Mouse (Mus musculus) liver, adult 2 months (tissue): Measurements from ENCODE around the gene Rpl41. TPM values are rescaled to one million over a fixed set of nuclear protein-coding genes. Genes with fewer than 3 reads are reported as not detected.

Source experiments
- DNase-seq: peaks from one replicate; pipeline ENCODE4 v3.0.0-alpha.2; 2011; ENCODE audit warnings: low read depth, low spot score; ENCODE audit errors: extremely low read depth
- H3K27ac ChIP-seq: fragments of 200-500 bp; replicated peaks from 2 replicates; pipeline ENCODE4 v1.5.1; 2012; ENCODE audit warnings: low read depth, mild to moderate bottlenecking, control low read depth, inconsistent platforms, low read length; ENCODE audit not compliant: insufficient read depth
- H3K27me3 ChIP-seq: fragments of 200-500 bp; 2 replicates; pipeline ENCODE4 v1.6.1; 2012; ENCODE audit warnings: mild to moderate bottlenecking, moderate library complexity, low read length, inconsistent platforms; ENCODE audit not compliant: control insufficient read depth, insufficient read depth
- H3K36me3 ChIP-seq: fragments of 200-500 bp; 2 replicates; pipeline ENCODE4 v1.6.1; 2012; ENCODE audit warnings: low read length, inconsistent platforms; ENCODE audit not compliant: control insufficient read depth, insufficient read depth
- H3K4me1 ChIP-seq: fragments of 200-500 bp; 2 replicates; pipeline ENCODE4 v1.6.1; 2011; ENCODE audit warnings: low read length; ENCODE audit not compliant: control insufficient read depth, insufficient read depth
- H3K4me3 ChIP-seq: fragments of 200-500 bp; 2 replicates; pipeline ENCODE4 v1.5.1; 2011; ENCODE audit warnings: low read depth, mild to moderate bottlenecking, control low read depth, low read length, moderate library complexity; ENCODE audit not compliant: insufficient read depth
- H3K79me2 ChIP-seq: fragments of 200-500 bp; 2 replicates; pipeline ENCODE4 v1.6.1; 2012; ENCODE audit warnings: inconsistent platforms, mild to moderate bottlenecking, low read length, moderate library complexity; ENCODE audit not compliant: control insufficient read depth, insufficient read depth
- H3K9ac ChIP-seq: fragments of 200-500 bp; 2 replicates; pipeline ENCODE4 v1.6.1; 2012; ENCODE audit warnings: low read depth, mild to moderate bottlenecking, control low read depth, inconsistent platforms, low read length
- CTCF ChIP-seq: fragments of 200-500 bp; IDR thresholded peaks from 2 replicates; pipeline ENCODE4 v1.5.1; 2011; ENCODE audit warnings: low read depth, low read length, control low read depth
- POLR2A ChIP-seq: fragments of 200-500 bp; IDR thresholded peaks from 2 replicates; pipeline ENCODE4 v1.6.1; 2011; ENCODE audit warnings: low read length, control low read depth; ENCODE audit not compliant: insufficient read depth; ENCODE audit errors: extremely low read depth
- WGBS: fragments of 180-500 bp; shearing (Covaris S2); methylation state at CpG from one replicate; pipeline ENCODE4 v1.1.7; 2018; 5-methylcytosine and 5-hydroxymethylcytosine counted together
- polyA plus RNA-seq: library from polyadenylated mRNA; depleted of rRNA; stranded (reverse); fragments of >200 nt; gene quantifications from 2 replicates; pipeline ENCODE4 v1.2.3, GENCODE M21; 2012
- total RNA-seq: library from RNA; depleted of rRNA; stranded (reverse); fragments of >200 nt; gene quantifications from 2 replicates; pipeline ENCODE4 v1.2.3, GENCODE M21; 2014

Rpl41 gene
- total and polyA plus RNA-seq, 2 experiments = 794 to 1,015 TPM

DNA sequence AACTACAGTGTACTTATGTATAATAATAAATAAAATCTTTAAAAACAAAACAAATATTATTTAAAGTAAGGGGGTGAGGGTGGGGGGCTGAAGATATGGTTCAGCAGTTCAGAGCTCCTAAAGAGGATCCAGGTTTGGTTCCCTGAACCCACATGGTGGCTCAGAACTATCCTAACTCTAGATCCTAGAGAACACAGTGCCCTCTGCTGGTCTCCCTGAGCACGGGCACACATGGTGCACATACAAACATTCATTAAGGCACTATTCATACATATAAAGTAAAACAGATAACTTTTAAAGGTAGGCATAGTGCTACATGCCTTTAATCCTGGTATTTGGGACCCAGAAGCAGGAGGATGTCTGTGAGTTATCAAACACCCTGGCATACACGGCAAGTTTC lies 26.0 kb upstream of the Rpl41 start:
- no peak for DNase-seq
- WGBS = 92% methylated on average over 2 of the region's 2 CpGs
- peaks cover 87% of the 10 kb centered on the region for H3K36me3 ChIP-seq

DNA sequence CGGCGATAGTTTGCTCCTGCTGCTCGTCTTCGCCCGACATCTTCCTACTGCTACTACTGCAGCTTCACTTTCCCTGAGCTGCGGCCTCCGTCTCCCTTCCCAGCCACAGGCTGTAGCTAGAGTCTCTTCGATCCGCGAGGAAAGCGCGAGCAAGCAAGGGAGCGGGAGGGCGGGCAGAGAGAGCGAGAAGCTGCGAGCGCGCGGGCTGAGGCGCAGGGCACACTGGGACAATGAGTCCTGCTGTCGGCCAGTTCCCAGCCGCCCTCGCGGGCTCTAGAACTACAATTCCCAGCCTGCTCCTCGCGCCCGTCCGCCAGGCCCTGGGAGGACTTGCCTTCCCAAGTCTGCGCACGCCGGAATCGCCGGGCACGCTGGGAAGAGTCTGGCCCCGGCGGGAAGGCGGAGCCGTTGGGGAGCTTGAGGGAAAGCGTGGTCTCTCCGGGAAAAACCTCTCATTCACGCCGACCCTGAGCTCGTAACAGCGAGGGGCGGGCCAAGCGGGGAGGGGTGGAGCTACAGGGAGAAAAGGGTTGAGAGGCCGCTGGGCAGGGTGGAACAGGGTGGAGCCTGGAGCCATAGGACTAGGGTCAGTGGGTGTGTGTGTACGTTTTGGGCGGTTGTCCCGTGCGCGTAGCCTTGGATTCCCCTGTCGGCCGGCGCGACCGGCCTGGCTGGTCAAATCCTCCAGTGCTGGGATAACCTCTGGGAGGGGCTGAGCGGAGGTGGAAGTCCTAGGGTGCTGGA lies 16.9 kb upstream of the Rpl41 start, which contains the start of gene Pa2g4:
Gene Pa2g4 (minus strand): TSS at position 200 of the 744 bp plus-strand sequence.
- H3K9ac ChIP-seq = peak within 1 kb of the TSS; percentile 92
- no peaks in the 10 kb centered on the region for H3K27me3 ChIP-seq
- DNase-seq = peak; percentile 94
- peaks cover 34% of the 10 kb centered on the region for H3K36me3 ChIP-seq
- peaks cover 7% of the 10 kb centered on the region; the same call in 1 of the 2 replicates for H3K79me2 ChIP-seq
- H3K4me1 ChIP-seq = peaks cover 6% of the 10 kb centered on the region
- WGBS = under 1% methylated on average over 58 of the region's 58 CpGs
- peak within 1 kb of the TSS; percentile 70 for H3K27ac ChIP-seq
- peak; percentile 89 for TF ChIP-seq POLR2A
- no peak for TF ChIP-seq CTCF
- H3K4me3 ChIP-seq = peak within 1 kb of the TSS; percentile 83

More for the DNA sequence above, 26.0 kb upstream of the Rpl41 start:
- Histone ChIP-seq H3K27me3 (no peaks in the 10 kb centered on the region), H3K79me2 (no peaks in the 10 kb centered on the region), H3K4me1 (no peaks in the 10 kb centered on the region), H3K27ac (no peak overlapping the region), H3K4me3 (no peak overlapping the region), H3K9ac (no peak overlapping the region)
- TF ChIP-seq POLR2A (no peak), CTCF (peak; percentile 66; the same call in 1 of the 2 replicates)

DNA sequence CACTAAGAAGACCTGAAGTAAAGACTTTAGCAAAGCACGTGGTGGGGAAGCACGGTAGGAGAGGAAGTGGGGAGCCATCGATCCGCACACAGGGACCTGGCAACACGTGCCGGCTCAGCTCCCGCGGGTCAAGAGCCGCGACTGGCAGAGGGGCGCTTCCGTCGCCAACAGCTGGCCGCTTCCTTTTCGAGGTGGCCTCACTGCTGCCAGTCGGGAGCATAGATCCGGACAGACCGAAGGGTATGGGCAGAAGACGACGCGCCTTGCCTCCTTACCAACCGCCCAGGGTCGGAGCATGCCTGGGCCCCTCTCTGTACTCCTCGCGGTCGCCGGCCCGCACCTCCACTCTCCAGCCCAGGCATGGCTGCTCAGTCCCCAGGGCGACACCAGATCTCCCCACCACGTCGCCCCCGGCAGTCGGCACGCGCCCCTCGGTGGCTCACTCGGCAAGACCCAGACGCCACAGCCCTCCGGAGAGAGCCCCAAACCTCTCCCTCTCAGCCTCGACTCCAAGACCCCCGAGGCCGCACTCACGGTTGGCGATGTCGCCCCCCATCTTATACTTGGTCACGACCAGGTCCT lies 16.2 kb upstream of the Rpl41 start:
- H3K9ac ChIP-seq = peak overlapping the region; percentile 92
- H3K4me1 ChIP-seq = peaks cover 6% of the 10 kb centered on the region
- peaks cover 7% of the 10 kb centered on the region; the same call in 1 of the 2 replicates for H3K79me2 ChIP-seq
- H3K27me3 ChIP-seq = no peaks in the 10 kb centered on the region
- WGBS = 1% methylated on average over 46 of the region's 46 CpGs
- peaks cover 38% of the 10 kb centered on the region for H3K36me3 ChIP-seq
- peak overlapping the region; percentile 83 for H3K4me3 ChIP-seq
- peak; percentile 57 for DNase-seq
- no peak for TF ChIP-seq CTCF
- TF ChIP-seq POLR2A = 0 out of 2 replicates have a peak, but pooled peaks have one; percentile 8
- peak overlapping the region; percentile 69 for H3K27ac ChIP-seq

DNA sequence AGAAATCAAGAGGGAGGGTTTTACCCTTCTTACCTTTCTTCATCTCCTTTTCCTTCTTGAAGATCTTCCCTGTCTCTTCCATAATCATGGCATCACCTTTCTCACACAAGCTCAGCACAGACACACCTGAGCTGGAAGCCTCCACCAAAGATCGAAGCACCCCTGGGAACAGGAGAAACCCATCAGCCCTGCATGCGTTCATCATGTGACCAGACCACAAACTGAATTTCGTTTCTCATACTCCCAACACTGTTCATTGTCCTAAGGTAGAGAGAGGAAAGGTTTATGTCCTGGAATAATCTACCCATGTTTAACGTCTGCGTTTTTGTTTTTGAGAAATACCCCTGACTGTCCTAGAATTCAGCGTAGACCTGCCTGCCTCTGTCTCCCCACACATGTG lies 14.4 kb upstream of the Rpl41 start:
- TF ChIP-seq POLR2A (no peak), CTCF (no peak)
- no peak overlapping the region for H3K27ac ChIP-seq
- DNase-seq = no peak
- H3K4me3 ChIP-seq = no peak overlapping the region
- H3K36me3 ChIP-seq = peaks cover 39% of the 10 kb centered on the region
- H3K9ac ChIP-seq = no peak overlapping the region
- H3K4me1 ChIP-seq = peaks cover 6% of the 10 kb centered on the region
- 83% methylated on average over 6 of the region's 6 CpGs for WGBS
- H3K79me2 ChIP-seq = peaks cover 7% of the 10 kb centered on the region; the same call in 1 of the 2 replicates
- H3K27me3 ChIP-seq = no peaks in the 10 kb centered on the region

DNA sequence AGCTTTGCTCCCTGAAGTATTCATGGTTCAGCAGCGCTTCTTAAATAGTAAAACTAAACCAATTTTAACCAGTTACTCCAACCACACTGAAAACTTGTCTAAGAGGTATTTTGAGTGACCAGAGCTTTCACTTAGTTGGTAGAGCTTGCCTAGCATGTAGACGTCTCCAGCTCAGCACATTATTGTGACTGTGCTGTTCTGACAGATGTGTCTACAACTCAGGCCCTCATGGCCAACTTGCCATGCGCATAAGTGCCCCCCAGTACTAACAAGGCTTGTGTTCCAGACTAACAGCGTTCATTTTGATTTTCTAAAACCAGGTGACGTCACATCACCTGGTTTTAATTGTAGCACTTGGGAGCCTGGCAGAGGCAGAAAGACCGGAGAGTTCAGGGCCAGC lies 7.9 kb upstream of the Rpl41 start:
- Histone ChIP-seq H3K9ac (no peak overlapping the region), H3K36me3 (peaks cover 35% of the 10 kb centered on the region), H3K4me1 (no peaks in the 10 kb centered on the region), H3K27ac (no peak overlapping the region), H3K27me3 (no peaks in the 10 kb centered on the region), H3K4me3 (no peak overlapping the region), H3K79me2 (no peaks in the 10 kb centered on the region)
- no peak for DNase-seq
- WGBS = 92% methylated on average over 6 of the region's 6 CpGs
- no peak for TF ChIP-seq CTCF
- TF ChIP-seq POLR2A = no peak
